Mouse (Mus musculus) NIH3T3 (cell line): Measurements from ENCODE around the gene Fyb.
A peak's percentile ranks its signal among the peaks of the same experiment; 100 is the strongest.
"Not testable (repeated sequence)": the region's sequence is repeated elsewhere in the genome, so short reads cannot be mapped to it uniquely, and the experiment has no call there.

Source experiments
- DNase-seq: peaks from one replicate; pipeline ENCODE4 v3.0.0-alpha.2; 2012; ENCODE audit warnings: low read depth

The Fyb gene

GRCm38 (mm10) chr15:6562161-6562560 lies 39.5 kb downstream of the Fyb start:
- no peak for DNase-seq

- no peak for DNase-seq
Measured at GRCm38 (mm10) chr15:6562629-6563028, 40.0 kb downstream of the Fyb start.

GRCm38 (mm10) chr15:6564977-6565421 lies 42.3 kb downstream of the Fyb start:
- DNase-seq = peak; percentile 92

GRCm38 (mm10) chr15:6565873-6566272 lies 43.2 kb downstream of the Fyb start:
- DNase-seq = peak; percentile 22

- no peak for DNase-seq
Measured at GRCm38 (mm10) chr15:6567993-6568392, 45.3 kb downstream of the Fyb start.

- peak; percentile 6 for DNase-seq
Measured at GRCm38 (mm10) chr15:6568605-6569004, 46.0 kb downstream of the Fyb start.

- DNase-seq = no peak
Measured at GRCm38 (mm10) chr15:6569074-6569473, 46.4 kb downstream of the Fyb start.

- no peak for DNase-seq
Measured at GRCm38 (mm10) chr15:6570164-6570861, 47.7 kb downstream of the Fyb start.

GRCm38 (mm10) chr15:6570876-6571275 lies 48.2 kb downstream of the Fyb start:
- peak; percentile 86 for DNase-seq

- DNase-seq = peak; percentile 75
Measured at GRCm38 (mm10) chr15:6574283-6574960, 51.8 kb downstream of the Fyb start.

GRCm38 (mm10) chr15:6577971-6578370 lies 55.3 kb downstream of the Fyb start:
- no peak for DNase-seq

- no peak for DNase-seq
Measured at GRCm38 (mm10) chr15:6578654-6579053, 56.0 kb downstream of the Fyb start.

GRCm38 (mm10) chr15:6579194-6579768 lies 56.6 kb downstream of the Fyb start:
- no peak for DNase-seq

- DNase-seq = no peak
Measured at GRCm38 (mm10) chr15:6579769-6580261, 57.2 kb downstream of the Fyb start.

- DNase-seq = no peak
Measured at GRCm38 (mm10) chr15:6584645-6585044, 62.0 kb downstream of the Fyb start.

- not testable (repeated sequence) for DNase-seq
Measured at GRCm38 (mm10) chr15:6586351-6586750, 63.7 kb downstream of the Fyb start.

GRCm38 (mm10) chr15:6587526-6587925 lies 64.9 kb downstream of the Fyb start:
- DNase-seq = peak; percentile 52

- peak; percentile 20 for DNase-seq
Measured at GRCm38 (mm10) chr15:6588192-6588591, 65.5 kb downstream of the Fyb start.

GRCm38 (mm10) chr15:6590846-6591451 lies 68.3 kb downstream of the Fyb start:
- no peak for DNase-seq

- DNase-seq = no peak
Measured at GRCm38 (mm10) chr15:6591527-6591926, 68.9 kb downstream of the Fyb start.

GRCm38 (mm10) chr15:6592561-6593253 lies 70.1 kb downstream of the Fyb start:
- no peak for DNase-seq

- DNase-seq = no peak
Measured at GRCm38 (mm10) chr15:6593254-6593623, 70.6 kb downstream of the Fyb start.
